Mouse (Mus musculus) spleen, adult 2 months (tissue): ENCODE results near the gene Nrtn. TPM values are rescaled to one million over a fixed set of nuclear protein-coding genes. Genes with fewer than 3 reads are reported as not detected.

ENCODE experiments used
- DNase-seq, 2 experiments: peaks; one replicate each; pipeline versions ENCODE4 v3.0.0 to v3.0.0-alpha.2; 2012 to 2021; ENCODE audit warnings: low spot score in 2 of 2, low read depth in 1 of 2
- H3K27ac ChIP-seq: fragments of 200-500 bp; 2 replicates; pipeline ENCODE4 v1.5.1; 2012; ENCODE audit warnings: low read length, inconsistent platforms; ENCODE audit not compliant: insufficient read depth
- H3K27me3 ChIP-seq: fragments of 200-500 bp; 2 replicates; pipeline ENCODE4 v1.6.1; 2012; ENCODE audit warnings: mild to moderate bottlenecking, moderate library complexity, low read length, inconsistent platforms; ENCODE audit not compliant: control insufficient read depth, insufficient read depth
- H3K36me3 ChIP-seq: fragments of 200-500 bp; 2 replicates; pipeline ENCODE4 v1.6.1; 2012; ENCODE audit warnings: mild to moderate bottlenecking, low read length, inconsistent platforms; ENCODE audit not compliant: control insufficient read depth, insufficient read depth
- H3K4me1 ChIP-seq: fragments of 200-500 bp; 2 replicates; pipeline ENCODE4 v1.6.1; 2011; ENCODE audit warnings: inconsistent platforms; ENCODE audit not compliant: control insufficient read depth, insufficient read depth, insufficient read length
- H3K4me3 ChIP-seq: fragments of 200-500 bp; 2 replicates; pipeline ENCODE4 v1.5.1; 2011; ENCODE audit warnings: mild to moderate bottlenecking, inconsistent platforms; ENCODE audit not compliant: insufficient read depth, insufficient read length; ENCODE audit errors: extremely low read depth
- CTCF ChIP-seq: fragments of 200-500 bp; IDR thresholded peaks from 2 replicates; pipeline ENCODE4 v1.5.1; 2011; ENCODE audit warnings: mild to moderate bottlenecking, inconsistent platforms; ENCODE audit not compliant: insufficient read depth, insufficient read length, insufficient replicate concordance; ENCODE audit errors: extremely low read depth
- POLR2A ChIP-seq: fragments of 200-500 bp; IDR thresholded peaks from 2 replicates; pipeline ENCODE4 v1.6.1; 2011; ENCODE audit warnings: low read depth, low read length, inconsistent platforms
- WGBS: fragments of 180-500 bp; shearing (Covaris S2); methylation state at CpG from one replicate; pipeline ENCODE4 v1.1.7; 2018; 5-methylcytosine and 5-hydroxymethylcytosine counted together
- polyA plus RNA-seq: library from polyadenylated mRNA; depleted of rRNA; stranded (reverse); fragments of >200 nt; gene quantifications from 2 replicates; pipeline ENCODE4 v1.2.3, GENCODE M21; 2012; rRNA removed

Nrtn gene
- polyA plus RNA-seq = 1.3 and 2.4 TPM in 2 replicates

GRCm38 (mm10) chr17:56757416-56758123 is at the start of gene Nrtn:
TSS of gene Nrtn (minus strand) at chr17:56757530.
- WGBS = 1% methylated on average over 41 of the region's 48 CpGs
- Histone ChIP-seq H3K27me3 (peaks cover 16% of the 10 kb centered on the region), H3K27ac (no peak within 1 kb of the TSS), H3K36me3 (no peaks in the 10 kb centered on the region), H3K4me1 (peaks cover 15% of the 10 kb centered on the region; the same call in 1 of the 2 replicates), H3K4me3 (peak within 1 kb of the TSS; percentile 35; the same call in 1 of the 2 replicates)
- DNase-seq = peak in 1 of 2 experiments; percentile 53
- TF ChIP-seq CTCF = no peak
- no peak for TF ChIP-seq POLR2A

DNA sequence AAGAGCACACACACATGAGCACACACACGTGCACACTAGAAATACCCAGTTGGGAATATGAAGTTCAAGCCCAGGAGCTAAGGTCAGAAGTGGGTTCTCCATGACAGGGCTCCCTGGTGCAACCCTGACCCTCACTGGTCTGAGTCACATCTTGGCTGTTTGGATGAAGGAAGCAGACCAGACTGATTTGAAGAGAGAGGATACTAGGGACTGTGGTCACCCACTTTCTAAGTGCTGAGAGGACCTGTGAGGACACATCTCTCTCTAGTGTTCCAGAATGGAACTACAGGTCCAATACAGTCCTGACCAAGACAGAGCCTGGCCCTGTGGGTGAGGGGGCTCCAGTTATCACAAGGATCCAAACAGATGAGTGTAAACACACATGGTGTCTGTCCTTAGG is 48.5 kb upstream of the Nrtn start:
- 100% methylated on average over 1 of the region's 1 CpGs for WGBS
- no peaks in the 10 kb centered on the region for H3K4me1 ChIP-seq
- no peak overlapping the region for H3K27ac ChIP-seq
- DNase-seq = no peak
- H3K27me3 ChIP-seq = no peaks in the 10 kb centered on the region
- no peak overlapping the region for H3K4me3 ChIP-seq
- H3K36me3 ChIP-seq = no peaks in the 10 kb centered on the region
- TF ChIP-seq POLR2A (no peak), CTCF (no peak)

DNA sequence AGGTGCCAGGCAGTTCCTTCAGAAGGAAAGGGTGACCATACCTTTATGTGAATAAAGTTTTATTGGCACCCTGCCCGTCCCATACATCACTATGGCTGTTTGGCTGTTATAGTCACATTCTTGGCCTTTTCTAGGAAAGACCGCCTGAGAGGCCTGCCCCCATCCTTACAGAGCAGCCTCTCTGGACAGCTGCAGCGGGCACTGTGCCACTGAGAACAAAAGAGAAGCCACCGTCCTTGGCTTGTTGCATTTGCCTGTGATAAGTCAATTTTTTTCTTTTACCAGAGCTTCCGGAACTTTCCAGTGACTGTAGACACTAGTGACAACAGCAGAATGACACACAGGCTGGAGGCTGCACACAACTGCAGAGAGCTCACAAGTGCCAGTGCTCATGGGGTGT is 47.6 kb upstream of the Nrtn start:
- H3K27ac ChIP-seq = no peak overlapping the region
- TF ChIP-seq CTCF (no peak), POLR2A (no peak)
- no peak overlapping the region for H3K4me3 ChIP-seq
- WGBS = 89% methylated on average over 5 of the region's 5 CpGs
- DNase-seq = no peak
- no peaks in the 10 kb centered on the region for H3K27me3 ChIP-seq
- H3K4me1 ChIP-seq = no peaks in the 10 kb centered on the region
- H3K36me3 ChIP-seq = no peaks in the 10 kb centered on the region

GRCm38 (mm10) chr17:56802065-56802464 is 44.7 kb upstream of the Nrtn start:
- WGBS = 92% methylated on average over 8 of the region's 8 CpGs
- TF ChIP-seq CTCF (no peak), POLR2A (no peak)
- no peak overlapping the region for H3K27ac ChIP-seq
- H3K4me3 ChIP-seq = no peak overlapping the region
- no peaks in the 10 kb centered on the region for H3K4me1 ChIP-seq
- DNase-seq = no peak
- H3K36me3 ChIP-seq = 0 out of 2 replicates have a peak, but pooled peaks cover 1% of the 10 kb centered on the region
- H3K27me3 ChIP-seq = no peaks in the 10 kb centered on the region

DNA sequence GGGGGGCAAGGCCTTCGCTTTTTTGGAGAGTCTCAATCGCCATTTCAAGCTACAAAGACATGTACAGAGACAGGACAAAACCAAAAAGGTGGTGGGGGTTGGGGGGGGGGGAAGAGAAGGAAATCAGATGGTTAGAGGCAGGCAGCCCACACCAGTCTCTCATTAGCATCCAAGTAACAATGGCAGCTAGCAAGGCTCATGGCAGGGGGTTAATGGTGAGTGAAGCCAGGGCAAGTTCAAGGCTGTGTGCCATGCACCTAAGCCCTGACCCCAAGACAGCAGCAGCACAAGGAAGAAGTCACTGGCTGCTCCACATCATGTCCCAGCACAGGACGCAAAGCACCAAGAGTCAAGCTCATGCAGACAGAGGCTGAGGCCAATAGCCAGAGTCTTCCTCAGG is 41.9 kb upstream of the Nrtn start:
- 0 out of 2 replicates have a peak, but pooled peaks cover 1% of the 10 kb centered on the region for H3K36me3 ChIP-seq

GRCm38 (mm10) chr17:56793614-56794319 is 36.4 kb upstream of the Nrtn start:
- no peak overlapping the region for H3K4me3 ChIP-seq
- no peak overlapping the region; the same call in 1 of the 2 replicates for H3K27ac ChIP-seq
- WGBS = 85% methylated on average over 6 of the region's 6 CpGs
- TF ChIP-seq CTCF (no peak), POLR2A (no peak)
- DNase-seq = no peak
- no peaks in the 10 kb centered on the region for H3K4me1 ChIP-seq
- H3K27me3 ChIP-seq = no peaks in the 10 kb centered on the region
- H3K36me3 ChIP-seq = 0 out of 2 replicates have a peak, but pooled peaks cover 1% of the 10 kb centered on the region

More for the DNA sequence above, 41.9 kb upstream of the Nrtn start:
- TF ChIP-seq POLR2A (no peak), CTCF (no peak)
- H3K27ac ChIP-seq = no peak overlapping the region
- WGBS = 91% methylated on average over 3 of the region's 3 CpGs
- no peak overlapping the region for H3K4me3 ChIP-seq
- DNase-seq = no peak
- H3K4me1 ChIP-seq = no peaks in the 10 kb centered on the region
- H3K27me3 ChIP-seq = no peaks in the 10 kb centered on the region

DNA sequence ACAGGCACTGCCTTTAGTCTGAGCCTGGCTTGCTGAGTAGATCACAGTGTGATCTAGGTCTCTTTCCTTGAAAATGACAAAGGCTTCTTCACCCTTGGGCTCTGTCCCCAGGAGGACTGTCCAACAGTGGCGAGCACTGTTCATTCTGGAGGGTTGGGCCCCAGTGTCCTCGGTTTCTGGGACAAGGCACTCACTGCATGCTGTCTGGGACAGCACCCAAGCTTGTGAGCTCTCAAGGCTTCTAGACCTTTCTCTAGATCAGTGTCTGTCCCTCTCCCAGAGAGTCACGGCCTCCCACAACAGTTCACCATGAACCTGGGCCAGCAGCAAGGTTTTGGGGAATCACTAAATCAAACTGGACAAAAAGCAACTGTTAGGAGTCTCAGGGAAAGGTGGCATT is 35.3 kb upstream of the Nrtn start:
- no peak for TF ChIP-seq POLR2A
- TF ChIP-seq CTCF = no peak
- Histone ChIP-seq H3K36me3 (no peaks in the 10 kb centered on the region), H3K4me3 (no peak overlapping the region), H3K27ac (no peak overlapping the region), H3K4me1 (no peaks in the 10 kb centered on the region), H3K27me3 (no peaks in the 10 kb centered on the region)
- 95% methylated on average over 3 of the region's 3 CpGs for WGBS
- DNase-seq = no peak
